Mouse (Mus musculus) cerebellum, adult 9-11 months (tissue): Measurements from ENCODE around the gene 2610528J11Rik.
"Not testable (repeated sequence)": the region's sequence is repeated elsewhere in the genome, so short reads cannot be mapped to it uniquely, and the experiment has no call there.

Experiments
- DNase-seq: peaks from one replicate; pipeline ENCODE4 v3.0.0; 2022

2610528J11Rik gene

GRCm38 (mm10) chr4:118526408-118527334, at the start of gene 2610528J11Rik:
TSS of gene 2610528J11Rik (plus strand) at chr4:118526999.
- no peak for DNase-seq

- no peak for DNase-seq
Observed at GRCm38 (mm10) chr4:118489717-118490132, 37.1 kb upstream of the 2610528J11Rik start, which contains the start of gene Tie1. TSS of gene Tie1 (minus strand) at chr4:118490061.

- DNase-seq: no peak
Observed at GRCm38 (mm10) chr4:118490461-118490860, 36.3 kb upstream of the 2610528J11Rik start.

- DNase-seq: no peak
Observed at GRCm38 (mm10) chr4:118500171-118500724, 26.6 kb upstream of the 2610528J11Rik start.

- DNase-seq: no peak
Observed at GRCm38 (mm10) chr4:118500792-118501191, 26.0 kb upstream of the 2610528J11Rik start.

- no peak for DNase-seq
Observed at GRCm38 (mm10) chr4:118505551-118505950, 21.2 kb upstream of the 2610528J11Rik start.

GRCm38 (mm10) chr4:118507171-118507570, 19.6 kb upstream of the 2610528J11Rik start:
- not testable (repeated sequence) for DNase-seq

GRCm38 (mm10) chr4:118509050-118509449, 17.7 kb upstream of the 2610528J11Rik start:
- no peak for DNase-seq

- no peak for DNase-seq
Observed at GRCm38 (mm10) chr4:118516699-118517496, 9.9 kb upstream of the 2610528J11Rik start.

GRCm38 (mm10) chr4:118517497-118518146, 9.2 kb upstream of the 2610528J11Rik start:
- DNase-seq: no peak

- no peak for DNase-seq
Observed at GRCm38 (mm10) chr4:118518208-118518607, 8.6 kb upstream of the 2610528J11Rik start.

GRCm38 (mm10) chr4:118522248-118522647, 4.6 kb upstream of the 2610528J11Rik start:
- no peak for DNase-seq

GRCm38 (mm10) chr4:118523976-118524375, 2.8 kb upstream of the 2610528J11Rik start:
- no peak for DNase-seq

- no peak for DNase-seq
Observed at GRCm38 (mm10) chr4:118525779-118526178, 1.0 kb upstream of the 2610528J11Rik start.

- no peak for DNase-seq
Observed at GRCm38 (mm10) chr4:118527335-118527681, 509 bp downstream of the 2610528J11Rik start.

GRCm38 (mm10) chr4:118527720-118528119, 921 bp downstream of the 2610528J11Rik start:
- no peak for DNase-seq

GRCm38 (mm10) chr4:118532663-118533062, 5.9 kb downstream of the 2610528J11Rik start:
- no peak for DNase-seq

GRCm38 (mm10) chr4:118533156-118533555, 6.4 kb downstream of the 2610528J11Rik start:
- DNase-seq: no peak

- no peak for DNase-seq
Observed at GRCm38 (mm10) chr4:118533605-118534004, 6.8 kb downstream of the 2610528J11Rik start.

GRCm38 (mm10) chr4:118535610-118536009, 8.8 kb downstream of the 2610528J11Rik start:
- DNase-seq: no peak

- no peak for DNase-seq
Observed at GRCm38 (mm10) chr4:118537801-118538200, 11.0 kb downstream of the 2610528J11Rik start.

- no peak for DNase-seq
Observed at GRCm38 (mm10) chr4:118539904-118540303, 13.1 kb downstream of the 2610528J11Rik start.
